Mouse (Mus musculus) limb, embryonic 12.5 days (tissue): Measurements from ENCODE around the gene Etv4. TPM values are rescaled to one million over a fixed set of nuclear protein-coding genes. Genes with fewer than 3 reads are reported as not detected.

Source experiments
- ATAC-seq: fragments of 200-750 bp; cut with Nextera tagmentation; 2 replicates; pipeline ENCODE4 v1.8.0; 2017; ENCODE audit warnings: low read depth, moderate TSS enrichment; ENCODE audit not compliant: insufficient number of reproducible peaks, insufficient read depth, low FRiP score, low TSS enrichment
- H3K27ac ChIP-seq: fragments of 300-500 bp; sonication (generic); 2 replicates; pipeline ENCODE4 v1.5.1; 2016; ENCODE audit warnings: mild to moderate bottlenecking, moderate library complexity
- H3K27me3 ChIP-seq: fragments of 300-500 bp; sonication (generic); 2 replicates; pipeline ENCODE4 v1.6.1; 2016; ENCODE audit warnings: mild to moderate bottlenecking, moderate library complexity
- H3K36me3 ChIP-seq: fragments of 300-500 bp; sonication (generic); 2 replicates; pipeline ENCODE4 v1.6.1; 2016; ENCODE audit warnings: mild to moderate bottlenecking, moderate library complexity
- H3K4me1 ChIP-seq: fragments of 300-500 bp; sonication (generic); replicated peaks from 2 replicates; pipeline ENCODE4 v1.6.1; 2016
- H3K4me2 ChIP-seq: fragments of 300-500 bp; sonication (generic); 2 replicates; pipeline ENCODE4 v1.6.1; 2016; ENCODE audit warnings: mild to moderate bottlenecking, moderate library complexity
- H3K4me3 ChIP-seq: fragments of 300-500 bp; sonication (generic); replicated peaks from 2 replicates; pipeline ENCODE4 v1.5.1; 2016; ENCODE audit warnings: mild to moderate bottlenecking
- H3K9ac ChIP-seq: fragments of 300-500 bp; sonication (generic); replicated peaks from 2 replicates; pipeline ENCODE4 v1.6.1; 2016; ENCODE audit warnings: mild to moderate bottlenecking, moderate library complexity
- H3K9me3 ChIP-seq: fragments of 300-500 bp; sonication (generic); 2 replicates; pipeline ENCODE4 v1.6.1; 2016; ENCODE audit warnings: mild to moderate bottlenecking, moderate library complexity
- WGBS: fragments of 180-500 bp; shearing (Covaris S2); methylation state at CpG from one replicate; pipeline ENCODE4 v1.1.7; 2016; 5-methylcytosine and 5-hydroxymethylcytosine counted together
- polyA plus RNA-seq: library from polyadenylated mRNA; unstranded; fragments of >200 nt; fragmentation: Nextera tagmentation; extraction: Ambion mirVana; gene quantifications from 2 replicates; pipeline ENCODE4 v1.2.1, GENCODE M21; 2016

Etv4 gene
- polyA plus RNA-seq, 1 experiment from 2014 or later: 26.2 TPM

- Histone ChIP-seq H3K27ac (no peak overlapping the region), H3K36me3 (no peaks in the 10 kb centered on the region), H3K9ac (no peak overlapping the region), H3K9me3 (no peaks in the 10 kb centered on the region), H3K4me1 (no peaks in the 10 kb centered on the region), H3K27me3 (no peaks in the 10 kb centered on the region; the same call in 1 of the 2 replicates), H3K4me2 (no peak overlapping the region), H3K4me3 (no peak overlapping the region)
- WGBS: 84% methylated on average over 21 of the region's 21 CpGs
- ATAC-seq: no peak
Measured at GRCm38 (mm10) chr11:101719986-101720520, 65.1 kb downstream of the Etv4 start.

Other genes starting within 250 kb of the Etv4 start
- 19.0 and 21.0 TPM in 2 replicates for gene Brca1, start 233.4 kb downstream of the Etv4 start, polyA plus RNA-seq
- 81.6 and 83.8 TPM in 2 replicates for gene Nbr1, start 233.2 kb downstream of the Etv4 start, polyA plus RNA-seq
- 1.4 and 2.9 TPM in 2 replicates for gene Tmem106a, start 203.1 kb downstream of the Etv4 start, polyA plus RNA-seq
- gene Gm11634, start 186.1 kb downstream of the Etv4 start, polyA plus RNA-seq: not detected in 2 replicates
- gene Rdm1, start 158.2 kb downstream of the Etv4 start, polyA plus RNA-seq: 37.0 and 37.8 TPM in 2 replicates
- gene Arl4d, start 119.8 kb downstream of the Etv4 start, polyA plus RNA-seq: 1.7 and 2.5 TPM in 2 replicates
- gene Dhx8, start 52.5 kb downstream of the Etv4 start, polyA plus RNA-seq: 53.8 and 53.9 TPM in 2 replicates
- 13.5 and 14.1 TPM in 2 replicates for gene Meox1, start 109.0 kb upstream of the Etv4 start, polyA plus RNA-seq
- 1.1 and 1.2 TPM in 2 replicates for gene Sost, start 181.6 kb upstream of the Etv4 start, polyA plus RNA-seq
- not detected in 2 replicates for gene Cfap97d1, start 198.9 kb upstream of the Etv4 start, polyA plus RNA-seq
- gene Dusp3, start 201.6 kb upstream of the Etv4 start, polyA plus RNA-seq: 11.2 and 11.6 TPM in 2 replicates
- 13.7 and 16.3 TPM in 2 replicates for gene Mpp3, start 243.1 kb upstream of the Etv4 start, polyA plus RNA-seq